Mouse (Mus musculus): ENCODE data around the gene Kcng4. TPM values are rescaled to one million over a fixed set of nuclear protein-coding genes. Genes with fewer than 3 reads are reported as not detected.
A peak's percentile ranks its signal among the peaks of the same experiment; 100 is the strongest.

Gene Kcng4
- polyA plus RNA-seq, 1 experiment from 2014 or later, result 0.08 TPM

DNA sequence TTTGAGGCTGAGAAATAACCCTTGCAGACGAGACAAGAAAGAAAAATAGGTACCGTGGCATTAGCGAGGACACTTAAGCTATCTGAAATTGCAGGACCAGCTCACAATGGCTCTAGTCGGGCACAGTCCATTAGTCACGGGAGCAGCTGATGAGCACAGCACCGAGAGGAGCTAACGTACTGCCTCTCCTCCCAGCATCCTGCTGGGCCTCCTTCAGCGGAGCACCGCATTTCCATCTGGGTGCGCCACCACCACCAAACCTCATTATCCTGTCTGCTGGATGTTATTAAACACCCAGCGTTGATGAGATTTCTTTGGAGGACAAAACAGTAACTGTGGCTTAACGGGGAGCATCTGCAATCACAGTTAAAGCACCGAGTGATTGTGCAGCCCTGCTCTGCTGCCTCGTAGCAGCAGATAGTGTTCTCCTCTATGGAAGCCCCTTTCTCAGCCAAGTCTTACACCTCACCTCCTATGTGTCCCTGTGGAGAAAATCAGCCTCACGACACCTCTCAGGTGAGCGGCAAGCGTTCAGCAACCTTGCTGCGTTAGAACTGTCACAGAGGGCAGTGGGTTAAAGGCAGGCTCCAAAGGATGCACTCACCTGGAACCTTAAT lies 9.6 kb upstream of the Kcng4 start:
- Histone ChIP-seq H3K9ac (replicated peaks; ENCODE audit: low read depth, low read length) (0 out of 2 replicates have a peak overlapping the region, but pooled peaks have one; percentile 16), H3K4me1 (ENCODE audit: control insufficient read depth, insufficient read depth, low read length) (peaks cover 7% of the 10 kb centered on the region; the same call in 1 of the 2 replicates), H3K4me3 (ENCODE audit: low read depth, low read length) (no peak overlapping the region), H3K36me3 (ENCODE audit: control insufficient read depth, insufficient read depth, low read length) (no peaks in the 10 kb centered on the region), H3K9me3 (ENCODE audit: control insufficient read depth, low read length) (no peaks in the 10 kb centered on the region), H3K27ac (ENCODE audit: low read depth, low read length) (peak overlapping the region; percentile 66), H3K4me2 (ENCODE audit: low read depth, low read length) (peak overlapping the region; percentile 16; the same call in 1 of the 2 replicates), H3K27me3 (ENCODE audit: control insufficient read depth, insufficient read depth, low read length) (no peaks in the 10 kb centered on the region)
- ATAC-seq (ENCODE audit: low read depth), result peak; percentile 90
- 30% methylated on average over 18 of the region's 18 CpGs for WGBS

DNA sequence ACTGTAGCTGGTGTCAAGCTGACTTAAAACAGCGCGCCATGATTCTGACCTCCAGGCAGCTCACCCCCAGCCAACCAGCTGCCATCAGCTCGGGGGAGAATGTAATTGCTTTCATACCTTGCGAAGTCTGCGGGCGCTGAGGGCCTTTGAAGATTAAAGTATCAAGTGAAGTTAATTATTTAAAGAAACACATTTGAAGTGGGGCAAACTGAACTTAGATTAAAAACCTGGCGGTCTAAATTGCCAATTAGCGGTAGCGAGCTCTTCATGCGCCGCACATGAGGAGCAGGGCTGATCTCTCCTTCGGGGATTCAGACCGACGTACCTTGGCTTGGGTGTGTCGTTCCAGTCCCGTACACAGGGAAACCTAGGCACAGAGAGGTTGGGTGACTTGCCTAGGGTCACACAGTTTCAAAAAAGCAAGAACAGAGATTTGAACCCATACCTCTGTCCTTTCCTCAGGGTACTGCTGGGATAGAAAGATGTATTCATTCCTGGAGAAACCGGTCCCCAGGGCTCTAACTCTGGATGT lies 9.0 kb upstream of the Kcng4 start:
- WGBS, result 59% methylated on average over 17 of the region's 17 CpGs
- no peak overlapping the region for H3K4me3 ChIP-seq (ENCODE audit: low read depth, low read length)
- H3K9me3 ChIP-seq (ENCODE audit: control insufficient read depth, low read length), result no peaks in the 10 kb centered on the region
- H3K27me3 ChIP-seq (ENCODE audit: control insufficient read depth, insufficient read depth, low read length), result no peaks in the 10 kb centered on the region
- H3K9ac ChIP-seq (replicated peaks; ENCODE audit: low read depth, low read length), result no peak overlapping the region
- H3K4me1 ChIP-seq (ENCODE audit: control insufficient read depth, insufficient read depth, low read length), result peaks cover 7% of the 10 kb centered on the region; the same call in 1 of the 2 replicates
- H3K27ac ChIP-seq (ENCODE audit: low read depth, low read length), result peak overlapping the region; percentile 66
- no peaks in the 10 kb centered on the region for H3K36me3 ChIP-seq (ENCODE audit: control insufficient read depth, insufficient read depth, low read length)
- H3K4me2 ChIP-seq (ENCODE audit: low read depth, low read length), result no peak overlapping the region
- ATAC-seq (ENCODE audit: low read depth), result 0 out of 2 replicates have a peak, but pooled peaks have one; percentile 33

DNA sequence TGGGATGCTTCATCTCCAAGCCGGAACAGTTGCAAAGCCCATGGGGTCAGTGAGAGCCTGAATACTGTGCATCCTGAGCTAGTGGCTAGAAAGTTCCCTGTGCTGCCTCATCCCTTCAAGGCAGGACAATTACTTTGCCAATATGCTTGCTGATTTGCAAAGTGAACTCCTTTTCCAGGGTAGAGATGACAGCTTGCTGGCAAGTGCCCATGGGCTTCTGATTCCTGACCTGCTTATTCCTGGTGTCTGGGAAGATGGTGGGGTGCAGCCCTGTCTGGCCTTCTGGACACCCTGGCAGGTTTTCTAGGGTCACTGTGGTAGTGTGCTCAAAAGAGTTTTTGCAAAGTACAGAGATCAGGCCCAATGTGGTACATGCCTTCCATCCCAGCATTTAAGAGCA lies 7.5 kb upstream of the Kcng4 start:
- no peak overlapping the region for H3K9ac ChIP-seq (replicated peaks; ENCODE audit: low read depth, low read length)
- H3K27ac ChIP-seq (ENCODE audit: low read depth, low read length), result no peak overlapping the region
- 87% methylated on average over 1 of the region's 1 CpGs for WGBS
- no peaks in the 10 kb centered on the region for H3K9me3 ChIP-seq (ENCODE audit: control insufficient read depth, low read length)
- no peaks in the 10 kb centered on the region for H3K36me3 ChIP-seq (ENCODE audit: control insufficient read depth, insufficient read depth, low read length)
- ATAC-seq (ENCODE audit: low read depth), result no peak
- peaks cover 7% of the 10 kb centered on the region; the same call in 1 of the 2 replicates for H3K4me1 ChIP-seq (ENCODE audit: control insufficient read depth, insufficient read depth, low read length)
- H3K4me3 ChIP-seq (ENCODE audit: low read depth, low read length), result no peak overlapping the region
- H3K4me2 ChIP-seq (ENCODE audit: low read depth, low read length), result no peak overlapping the region
- H3K27me3 ChIP-seq (ENCODE audit: control insufficient read depth, insufficient read depth, low read length), result no peaks in the 10 kb centered on the region

DNA sequence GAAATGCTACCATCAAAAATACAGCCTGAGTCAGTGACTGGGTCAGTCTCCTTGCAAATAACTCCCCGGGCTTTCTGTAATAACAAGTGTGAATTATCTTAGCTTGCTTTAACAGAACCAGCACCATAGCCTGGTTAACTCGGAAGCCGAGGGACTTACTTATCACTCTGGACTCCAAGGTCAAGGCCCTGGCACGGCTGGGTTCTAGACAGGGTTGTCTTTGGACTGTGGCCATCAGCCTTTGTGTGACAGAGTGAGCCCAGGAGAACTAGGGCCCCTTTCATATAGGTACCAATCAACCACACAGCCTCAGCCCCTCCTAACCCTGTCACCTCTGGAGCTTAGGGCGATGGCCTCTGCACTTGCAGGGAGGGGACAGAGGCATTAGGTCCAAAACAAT lies 5.6 kb upstream of the Kcng4 start:
- no peaks in the 10 kb centered on the region for H3K27me3 ChIP-seq (ENCODE audit: control insufficient read depth, insufficient read depth, low read length)
- H3K36me3 ChIP-seq (ENCODE audit: control insufficient read depth, insufficient read depth, low read length), result no peaks in the 10 kb centered on the region
- no peak overlapping the region for H3K4me3 ChIP-seq (ENCODE audit: low read depth, low read length)
- H3K9ac ChIP-seq (replicated peaks; ENCODE audit: low read depth, low read length), result no peak overlapping the region
- no peak overlapping the region for H3K4me2 ChIP-seq (ENCODE audit: low read depth, low read length)
- 82% methylated on average over 5 of the region's 5 CpGs for WGBS
- no peak for ATAC-seq (ENCODE audit: low read depth)
- no peaks in the 10 kb centered on the region for H3K9me3 ChIP-seq (ENCODE audit: control insufficient read depth, low read length)
- no peak overlapping the region for H3K27ac ChIP-seq (ENCODE audit: low read depth, low read length)
- H3K4me1 ChIP-seq (ENCODE audit: control insufficient read depth, insufficient read depth, low read length), result peaks cover 7% of the 10 kb centered on the region; the same call in 1 of the 2 replicates

DNA sequence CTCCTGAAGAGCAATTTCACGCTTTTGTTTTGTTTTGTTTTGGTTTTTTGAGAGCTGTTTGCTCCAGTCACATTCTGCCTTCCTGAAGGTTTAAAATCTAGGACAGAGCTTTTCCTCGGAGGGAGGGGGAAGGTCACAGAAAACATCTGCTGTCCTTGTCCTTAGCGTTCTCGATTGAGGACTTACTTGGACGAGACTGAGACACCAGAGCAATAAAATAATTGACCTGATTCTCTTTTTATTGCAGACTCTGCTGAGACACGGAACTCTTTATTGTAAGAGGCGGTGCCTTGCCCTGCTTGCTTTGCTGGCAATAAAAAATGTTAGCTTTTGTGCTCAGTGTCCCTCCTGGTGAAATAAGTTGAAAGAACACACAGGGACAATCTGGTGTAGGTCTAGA lies 4.3 kb upstream of the Kcng4 start:
- H3K27me3 ChIP-seq (ENCODE audit: control insufficient read depth, insufficient read depth, low read length), result no peaks in the 10 kb centered on the region
- 19% methylated on average over 7 of the region's 7 CpGs for WGBS
- H3K4me3 ChIP-seq (ENCODE audit: low read depth, low read length), result no peak overlapping the region
- no peak overlapping the region for H3K4me2 ChIP-seq (ENCODE audit: low read depth, low read length)
- H3K27ac ChIP-seq (ENCODE audit: low read depth, low read length), result no peak overlapping the region
- H3K9ac ChIP-seq (replicated peaks; ENCODE audit: low read depth, low read length), result no peak overlapping the region
- no peak for ATAC-seq (ENCODE audit: low read depth)
- H3K9me3 ChIP-seq (ENCODE audit: control insufficient read depth, low read length), result no peaks in the 10 kb centered on the region
- no peaks in the 10 kb centered on the region for H3K36me3 ChIP-seq (ENCODE audit: control insufficient read depth, insufficient read depth, low read length)
- H3K4me1 ChIP-seq (ENCODE audit: control insufficient read depth, insufficient read depth, low read length), result peaks cover 3% of the 10 kb centered on the region; the same call in 1 of the 2 replicates

DNA sequence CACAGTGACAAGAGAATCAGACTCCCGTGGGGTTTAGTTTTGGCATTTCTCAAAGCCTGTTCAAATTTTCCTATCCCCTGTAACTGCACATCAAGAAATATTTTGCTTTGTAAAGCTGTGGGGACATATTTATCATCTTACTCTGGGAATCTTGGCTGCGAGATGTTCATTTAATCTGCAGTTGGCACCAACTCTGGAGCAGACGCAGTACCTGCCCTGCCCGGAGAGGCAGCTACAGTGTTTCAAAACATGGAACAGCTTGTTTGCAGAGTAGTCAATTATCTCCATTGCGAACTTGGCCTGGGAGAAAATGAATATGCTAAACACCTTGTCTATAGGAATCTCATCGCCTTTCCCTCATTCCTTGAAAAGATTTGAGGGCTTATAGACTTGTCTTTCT lies 2.8 kb upstream of the Kcng4 start:
- H3K4me3 ChIP-seq (ENCODE audit: low read depth, low read length), result no peak overlapping the region
- H3K9me3 ChIP-seq (ENCODE audit: control insufficient read depth, low read length), result no peaks in the 10 kb centered on the region
- 81% methylated on average over 6 of the region's 6 CpGs for WGBS
- H3K9ac ChIP-seq (replicated peaks; ENCODE audit: low read depth, low read length), result no peak overlapping the region
- H3K36me3 ChIP-seq (ENCODE audit: control insufficient read depth, insufficient read depth, low read length), result no peaks in the 10 kb centered on the region
- H3K27ac ChIP-seq (ENCODE audit: low read depth, low read length), result no peak overlapping the region
- no peaks in the 10 kb centered on the region for H3K27me3 ChIP-seq (ENCODE audit: control insufficient read depth, insufficient read depth, low read length)
- no peak for ATAC-seq (ENCODE audit: low read depth)
- H3K4me1 ChIP-seq (ENCODE audit: control insufficient read depth, insufficient read depth, low read length), result no peaks in the 10 kb centered on the region
- no peak overlapping the region for H3K4me2 ChIP-seq (ENCODE audit: low read depth, low read length)

DNA sequence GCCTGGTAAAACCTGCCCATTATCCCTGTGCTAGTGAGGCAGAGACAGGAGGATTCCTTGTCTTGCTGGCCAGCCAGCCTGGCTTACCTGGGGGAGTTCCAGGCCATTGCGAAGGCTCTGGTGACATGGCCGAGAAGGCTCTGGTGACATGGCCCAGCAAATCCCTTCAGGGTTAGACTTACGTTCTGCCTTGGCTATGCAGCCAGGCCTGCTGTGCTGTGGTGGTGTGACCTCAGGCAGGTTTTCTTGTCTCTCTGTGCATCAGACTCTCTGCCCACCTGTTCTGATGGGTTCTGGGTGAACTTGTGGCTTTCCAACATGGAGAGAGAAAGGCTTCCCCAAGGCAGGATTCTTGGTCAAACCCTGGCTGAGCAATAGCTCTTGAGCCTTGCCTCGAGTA lies 1.9 kb upstream of the Kcng4 start:
- H3K27me3 ChIP-seq (ENCODE audit: control insufficient read depth, insufficient read depth, low read length), result no peaks in the 10 kb centered on the region

DNA sequence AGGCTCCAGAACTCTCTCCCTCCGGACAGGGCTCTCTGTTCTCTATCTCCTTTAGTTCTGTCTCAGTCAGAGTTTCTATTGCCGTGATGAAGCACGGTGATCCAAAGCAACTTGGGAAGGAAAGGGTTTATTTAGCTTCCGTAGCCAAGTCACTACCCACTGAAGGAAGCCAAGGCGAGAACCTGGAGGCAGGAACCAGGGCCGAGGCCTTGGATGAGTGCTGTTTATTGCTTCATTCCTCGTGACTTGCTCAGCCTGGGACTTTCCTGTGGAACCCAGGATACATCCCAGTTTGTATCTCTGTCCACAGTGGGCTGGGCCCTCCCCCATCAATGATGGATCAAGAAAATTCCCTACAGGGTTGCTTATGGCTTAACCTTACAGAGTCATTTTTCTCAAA lies 1.3 kb upstream of the Kcng4 start:
- Histone ChIP-seq H3K27ac (ENCODE audit: low read depth, low read length) (no peak overlapping the region), H3K36me3 (ENCODE audit: control insufficient read depth, insufficient read depth, low read length) (no peaks in the 10 kb centered on the region), H3K4me3 (ENCODE audit: low read depth, low read length) (no peak overlapping the region), H3K9me3 (ENCODE audit: control insufficient read depth, low read length) (no peaks in the 10 kb centered on the region), H3K4me1 (ENCODE audit: control insufficient read depth, insufficient read depth, low read length) (0 out of 2 replicates have a peak, but pooled peaks cover 3% of the 10 kb centered on the region), H3K9ac (replicated peaks; ENCODE audit: low read depth, low read length) (no peak overlapping the region), H3K27me3 (ENCODE audit: control insufficient read depth, insufficient read depth, low read length) (no peaks in the 10 kb centered on the region), H3K4me2 (ENCODE audit: low read depth, low read length) (no peak overlapping the region)
- no peak for ATAC-seq (ENCODE audit: low read depth)
- 69% methylated on average over 7 of the region's 7 CpGs for WGBS

More for the DNA sequence above, 1.9 kb upstream of the Kcng4 start:
- Histone ChIP-seq H3K27ac (ENCODE audit: low read depth, low read length) (no peak overlapping the region), H3K9ac (replicated peaks; ENCODE audit: low read depth, low read length) (no peak overlapping the region), H3K4me2 (ENCODE audit: low read depth, low read length) (no peak overlapping the region), H3K4me1 (ENCODE audit: control insufficient read depth, insufficient read depth, low read length) (0 out of 2 replicates have a peak, but pooled peaks cover 3% of the 10 kb centered on the region), H3K9me3 (ENCODE audit: control insufficient read depth, low read length) (no peaks in the 10 kb centered on the region), H3K36me3 (ENCODE audit: control insufficient read depth, insufficient read depth, low read length) (no peaks in the 10 kb centered on the region), H3K4me3 (ENCODE audit: low read depth, low read length) (no peak overlapping the region)
- WGBS, result 91% methylated on average over 4 of the region's 4 CpGs
- no peak for ATAC-seq (ENCODE audit: low read depth)

DNA sequence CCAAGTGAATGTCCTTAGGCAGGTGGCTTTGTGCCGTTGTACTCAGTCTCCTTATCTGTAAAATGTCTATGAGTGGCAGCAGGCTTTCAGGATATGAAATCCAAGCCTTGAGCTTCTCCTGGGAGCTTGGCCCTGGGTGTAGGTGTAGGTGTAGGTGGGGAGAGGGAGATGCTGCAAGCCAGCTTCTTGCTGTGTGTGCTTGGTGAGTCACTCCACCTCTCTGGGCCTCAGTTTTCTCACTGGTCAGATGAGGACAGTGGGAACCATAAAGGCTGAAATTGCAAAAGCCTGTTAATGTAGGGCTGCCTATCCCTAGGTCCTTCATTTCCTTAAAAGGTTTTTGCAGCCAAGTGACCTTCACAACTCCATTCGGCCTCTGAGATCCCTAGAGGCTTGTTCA lies 478 bp upstream of the Kcng4 start:
- H3K4me1 ChIP-seq (ENCODE audit: control insufficient read depth, insufficient read depth, low read length), result 0 out of 2 replicates have a peak, but pooled peaks cover 3% of the 10 kb centered on the region
- no peaks in the 10 kb centered on the region for H3K27me3 ChIP-seq (ENCODE audit: control insufficient read depth, insufficient read depth, low read length)
- H3K9me3 ChIP-seq (ENCODE audit: control insufficient read depth, low read length), result no peaks in the 10 kb centered on the region
- no peak overlapping the region for H3K4me2 ChIP-seq (ENCODE audit: low read depth, low read length)
- WGBS, result 67% methylated on average over 2 of the region's 2 CpGs
- no peak overlapping the region for H3K9ac ChIP-seq (replicated peaks; ENCODE audit: low read depth, low read length)
- H3K4me3 ChIP-seq (ENCODE audit: low read depth, low read length), result no peak overlapping the region
- no peak for ATAC-seq (ENCODE audit: low read depth)
- no peaks in the 10 kb centered on the region for H3K36me3 ChIP-seq (ENCODE audit: control insufficient read depth, insufficient read depth, low read length)
- H3K27ac ChIP-seq (ENCODE audit: low read depth, low read length), result no peak overlapping the region

All from neural tube, embryonic 14.5 days (tissue).